Mouse (Mus musculus) liver, postnatal 0 days (tissue): ENCODE measurements around the gene Slc39a5.

ENCODE experiments used
- CTCF ChIP-seq: sonication (generic); IDR thresholded peaks from 2 replicates; pipeline ENCODE4 v1.5.1; 2016; ENCODE audit warnings: antibody characterized with exemption, low read depth
- EP300 ChIP-seq: IDR thresholded peaks from 2 replicates; pipeline ENCODE4 v1.6.1; 2016; ENCODE audit warnings: antibody characterized with exemption, low read depth, mild to moderate bottlenecking

- no peak for TF ChIP-seq EP300
- TF ChIP-seq CTCF = no peak
Measured at GRCm38 (mm10) chr10:128390366-128390765, 10.7 kb downstream of the Slc39a5 start.
